Comparison of ENCODE assay signal across 15 mouse cellular contexts in the genomic region with DNA sequence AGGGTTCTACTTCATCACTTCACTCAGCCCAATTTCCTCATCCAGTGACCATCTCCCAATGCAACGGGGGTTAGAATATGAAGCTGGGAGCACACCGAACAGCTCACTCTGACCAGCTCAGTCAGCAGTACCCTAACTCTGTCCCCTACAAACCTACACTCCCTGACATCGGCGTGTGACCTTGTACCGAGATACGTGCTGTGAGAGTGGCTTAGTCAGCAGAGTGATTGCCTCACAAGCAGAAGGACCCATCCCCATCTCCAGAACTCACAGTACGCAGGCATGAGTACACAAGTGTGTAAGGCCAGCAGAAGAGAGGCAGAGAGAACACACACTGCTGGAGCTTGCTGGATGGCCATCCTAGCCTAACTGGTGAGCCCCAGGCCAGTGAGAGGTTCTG.
"Had no signal": no experiment of that assay in that cellular context is flagged by ENCODE, and none has a peak within 500 bp of the region (broad histone marks: within the 10 kb centered on the region; RNA-seq: fewer than 3 reads in every experiment).

No protein-coding gene starts in this region.

- H3K4me2 ChIP-seq: limb, embryonic 15.5 days; liver, embryonic 12.5 days; lung, embryonic 14.5 days; neural tube, embryonic 12.5 days had no signal

- DNase-seq: kidney, adult 8-10 months; lung, embryonic 14.5 days; lung, postnatal 10 days; lung, postnatal 4 days; midbrain, embryonic 14.5 days; retina, postnatal 1 day; right cerebral cortex, postnatal 4 days; spleen, adult 18-20 months; thymus, postnatal 36 days had no signal

- H3K36me3 ChIP-seq: limb, embryonic 15.5 days; liver, embryonic 12.5 days; midbrain, embryonic 10.5 days; neural tube, embryonic 12.5 days had no signal

- H3K27ac ChIP-seq: limb, embryonic 15.5 days; liver, embryonic 12.5 days; midbrain, embryonic 10.5 days; neural tube, embryonic 12.5 days had no signal

- ATAC-seq: intestine, embryonic 16.5 days; liver, embryonic 12.5 days had no signal

- H3K9ac ChIP-seq: limb, embryonic 15.5 days; liver, embryonic 12.5 days; lung, embryonic 14.5 days; neural tube, embryonic 12.5 days had no signal

- H3K4me3 ChIP-seq: limb, embryonic 15.5 days; liver, embryonic 12.5 days; midbrain, embryonic 10.5 days; myocyte; neural tube, embryonic 12.5 days had no signal

- H3K9me3 ChIP-seq: limb, embryonic 15.5 days; liver, embryonic 12.5 days; midbrain, embryonic 10.5 days; neural tube, embryonic 12.5 days had no signal

- H3K27me3 ChIP-seq: limb, embryonic 15.5 days; liver, embryonic 12.5 days; neural tube, embryonic 12.5 days had no signal
